Mouse (Mus musculus): ENCODE measurements around the gene Rhog.

GRCm38 (mm10) chr7:102239591-102239990 is 16.3 kb downstream of the Rhog start:
- TF ChIP-seq CTCF (IDR thresholded peaks at IDR 0.05; ENCODE audit: control insufficient read depth, insufficient read depth, insufficient replicate concordance, low read depth, low read length) (no peak), POLR2A (IDR thresholded peaks at IDR 0.05; ENCODE audit: control insufficient read depth, low read depth, low read length) (no peak)

All from testis, adult 2 months (tissue).